24 mouse cellular contexts compared by ENCODE assay signal in the genomic region with DNA sequence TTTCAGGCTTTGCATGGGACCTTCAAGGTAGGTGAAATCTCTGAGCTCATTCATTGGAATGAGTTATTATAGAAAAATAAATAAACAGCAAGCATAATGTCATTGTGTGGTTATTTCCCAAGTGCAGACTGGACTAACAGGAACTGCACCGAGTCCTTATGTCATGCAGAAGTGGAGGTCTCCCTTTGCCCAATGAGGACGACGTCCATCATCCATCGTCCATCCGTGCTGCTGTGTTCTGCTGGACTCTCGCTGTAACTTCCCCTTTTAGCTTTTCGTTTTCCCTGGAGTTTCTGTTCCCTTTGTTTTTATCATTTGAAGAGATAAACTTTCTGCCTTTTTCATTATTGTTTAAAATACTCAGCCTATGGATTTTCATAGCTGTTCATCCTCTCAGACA.
"Had no signal": no experiment of that assay in that cellular context is flagged by ENCODE, and none has a peak within 500 bp of the region (broad histone marks: within the 10 kb centered on the region; RNA-seq: fewer than 3 reads in every experiment).

No protein-coding gene starts in this region.

- H3K4me3 ChIP-seq: heart, embryonic 10.5 days; heart, embryonic 12.5 days; hindbrain, embryonic 10.5 days; hindbrain, embryonic 12.5 days; hindbrain, embryonic 15.5 days; kidney, embryonic 15.5 days; limb, embryonic 10.5 days; limb, embryonic 12.5 days; liver, embryonic 13.5 days had no signal

- H3K27ac ChIP-seq: heart, embryonic 10.5 days; hindbrain, embryonic 10.5 days; hindbrain, embryonic 12.5 days; hindbrain, embryonic 15.5 days; hindbrain, postnatal 0 days; kidney, embryonic 15.5 days; kidney, postnatal 0 days; limb, embryonic 10.5 days; limb, embryonic 12.5 days; liver, embryonic 13.5 days had no signal

- H3K27me3 ChIP-seq: heart, embryonic 12.5 days; hindbrain, embryonic 12.5 days; hindbrain, embryonic 15.5 days; kidney, embryonic 15.5 days; limb, embryonic 12.5 days; liver, embryonic 13.5 days had no signal

- H3K36me3 ChIP-seq: heart, embryonic 10.5 days; heart, embryonic 12.5 days; hindbrain, embryonic 10.5 days; hindbrain, embryonic 12.5 days; hindbrain, embryonic 15.5 days; kidney, embryonic 15.5 days; limb, embryonic 10.5 days; limb, embryonic 12.5 days; liver, embryonic 13.5 days had no signal

- ATAC-seq: hindbrain, postnatal 0 days; intestine, embryonic 16.5 days had no signal

- H3K9ac ChIP-seq: heart, embryonic 12.5 days; hindbrain, embryonic 12.5 days; hindbrain, embryonic 15.5 days; kidney, embryonic 15.5 days; limb, embryonic 12.5 days; liver, embryonic 13.5 days had no signal

- H3K4me1 ChIP-seq: liver, embryonic 13.5 days had no signal

- DNase-seq: gastrocnemius, postnatal 14 days; gastrocnemius, postnatal 36 days; heart, postnatal 10 days; heart, postnatal 4 days; kidney, adult 11 months; kidney, adult 2 months; kidney, adult 9 months; kidney, postnatal 14 days; kidney, postnatal 36 days; layer of hippocampus, adult 9-11 months; layer of hippocampus, postnatal 36 days; liver; liver, embryonic 13.5 days had no signal
